Mouse (Mus musculus): ENCODE measurements around the gene Mapk12. TPM values are rescaled to one million over a fixed set of nuclear protein-coding genes. Genes with fewer than 3 reads are reported as not detected.

Gene Mapk12
- polyA plus RNA-seq, 2 experiments = 1.1 to 1.8 TPM

- ATAC-seq (ENCODE audit: insufficient read depth) = no peak
- Histone ChIP-seq H3K4me3 (ENCODE audit: insufficient read depth in 1 of 2, low read depth in 2 of 2, low read length in 2 of 2) (no peak overlapping the region), H3K27me3 (ENCODE audit: control insufficient read depth, insufficient read depth, low read length) (no peaks in the 10 kb centered on the region), H3K9me3 (ENCODE audit: control insufficient read depth, low read length) (no peaks in the 10 kb centered on the region), H3K4me2 (ENCODE audit: low read depth) (no peak overlapping the region), H3K36me3 (replicated peaks; ENCODE audit: control insufficient read depth, insufficient read depth, low read depth) (peaks cover 56% of the 10 kb centered on the region), H3K9ac (replicated peaks) (no peak overlapping the region), H3K27ac (no peak overlapping the region), H3K4me1 (replicated peaks; ENCODE audit: control insufficient read depth in 2 of 2, insufficient read depth in 2 of 2, low read length in 1 of 2) (no peaks in the 10 kb centered on the region)
- no peak for TF ChIP-seq EP300 (IDR thresholded peaks at IDR 0.05; ENCODE audit: low read depth)
- TF ChIP-seq CTCF (IDR thresholded peaks at IDR 0.05; ENCODE audit: low read depth) = no peak
- 83% methylated on average over 7 of the region's 7 CpGs for WGBS (ENCODE audit: insufficient replicate concordance)
- DNase-seq (ENCODE audit: low read depth in 3 of 3, low spot score in 3 of 3) = no peak
Measured at GRCm38 (mm10) chr15:89098616-89099015, 41.9 kb downstream of the Mapk12 start.

- no peak overlapping the region for H3K27ac ChIP-seq
- H3K9ac ChIP-seq (replicated peaks) = no peak overlapping the region
- H3K9me3 ChIP-seq (ENCODE audit: control insufficient read depth, low read length) = no peaks in the 10 kb centered on the region
- 82% methylated on average over 5 of the region's 5 CpGs for WGBS (ENCODE audit: insufficient replicate concordance)
- ATAC-seq (ENCODE audit: insufficient read depth) (no peak), DNase-seq (ENCODE audit: low read depth in 3 of 3, low spot score in 3 of 3) (no peak)
- peaks cover 50% of the 10 kb centered on the region for H3K36me3 ChIP-seq (replicated peaks; ENCODE audit: control insufficient read depth, insufficient read depth, low read depth)
- H3K27me3 ChIP-seq (ENCODE audit: control insufficient read depth, insufficient read depth, low read length) = no peaks in the 10 kb centered on the region
- H3K4me1 ChIP-seq (replicated peaks; ENCODE audit: control insufficient read depth in 2 of 2, insufficient read depth in 2 of 2, low read length in 1 of 2) = no peaks in the 10 kb centered on the region
- TF ChIP-seq EP300 (IDR thresholded peaks at IDR 0.05; ENCODE audit: low read depth) (no peak), CTCF (IDR thresholded peaks at IDR 0.05; ENCODE audit: low read depth) (no peak)
- no peak overlapping the region for H3K4me3 ChIP-seq (ENCODE audit: insufficient read depth in 1 of 2, low read depth in 2 of 2, low read length in 2 of 2)
- no peak overlapping the region for H3K4me2 ChIP-seq (ENCODE audit: low read depth)
Measured at GRCm38 (mm10) chr15:89097450-89097849, 43.1 kb downstream of the Mapk12 start.

- peaks cover 5 to 8% of the 10 kb centered on the region in 2 experiments; a peak in 3 of 4 replicates for H3K4me1 ChIP-seq (replicated peaks; ENCODE audit: control insufficient read depth in 2 of 2, insufficient read depth in 2 of 2, low read length in 1 of 2)
- H3K4me3 ChIP-seq (ENCODE audit: insufficient read depth in 1 of 2, low read depth in 2 of 2, low read length in 2 of 2) = no peak overlapping the region
- no peak overlapping the region for H3K27ac ChIP-seq
- ATAC-seq (ENCODE audit: insufficient read depth) (no peak), DNase-seq (ENCODE audit: low read depth in 3 of 3, low spot score in 3 of 3) (no peak)
- peaks cover 15% of the 10 kb centered on the region for H3K36me3 ChIP-seq (replicated peaks; ENCODE audit: control insufficient read depth, insufficient read depth, low read depth)
- TF ChIP-seq CTCF (IDR thresholded peaks at IDR 0.05; ENCODE audit: low read depth) = no peak
- no peak for TF ChIP-seq EP300 (IDR thresholded peaks at IDR 0.05; ENCODE audit: low read depth)
- no peaks in the 10 kb centered on the region for H3K27me3 ChIP-seq (ENCODE audit: control insufficient read depth, insufficient read depth, low read length)
- H3K4me2 ChIP-seq (ENCODE audit: low read depth) = no peak overlapping the region
- no peaks in the 10 kb centered on the region for H3K9me3 ChIP-seq (ENCODE audit: control insufficient read depth, low read length)
- no peak overlapping the region for H3K9ac ChIP-seq (replicated peaks)
- 69% methylated on average over 5 of the region's 5 CpGs for WGBS (ENCODE audit: insufficient replicate concordance)
Measured at GRCm38 (mm10) chr15:89092181-89092580, 48.3 kb downstream of the Mapk12 start.

GRCm38 (mm10) chr15:89090662-89091061, 49.8 kb downstream of the Mapk12 start:
- TF ChIP-seq EP300 (IDR thresholded peaks at IDR 0.05; ENCODE audit: low read depth) (no peak), CTCF (IDR thresholded peaks at IDR 0.05; ENCODE audit: low read depth) (no peak)
- Histone ChIP-seq H3K9me3 (ENCODE audit: control insufficient read depth, low read length) (no peaks in the 10 kb centered on the region), H3K27ac (no peak overlapping the region), H3K4me1 (replicated peaks; ENCODE audit: control insufficient read depth in 2 of 2, insufficient read depth in 2 of 2, low read length in 1 of 2) (peaks cover 5 to 8% of the 10 kb centered on the region in 2 experiments; a peak in 3 of 4 replicates), H3K27me3 (ENCODE audit: control insufficient read depth, insufficient read depth, low read length) (no peaks in the 10 kb centered on the region), H3K4me2 (ENCODE audit: low read depth) (no peak overlapping the region), H3K4me3 (ENCODE audit: insufficient read depth in 1 of 2, low read depth in 2 of 2, low read length in 2 of 2) (no peak overlapping the region), H3K9ac (replicated peaks) (no peak overlapping the region), H3K36me3 (replicated peaks; ENCODE audit: control insufficient read depth, insufficient read depth, low read depth) (peaks cover 11% of the 10 kb centered on the region)
- WGBS (ENCODE audit: insufficient replicate concordance) = 81% methylated on average over 4 of the region's 4 CpGs
- ATAC-seq (ENCODE audit: insufficient read depth) (no peak), DNase-seq (ENCODE audit: low read depth in 3 of 3, low spot score in 3 of 3) (no peak)

GRCm38 (mm10) chr15:89089248-89090051, 51.1 kb downstream of the Mapk12 start:
- peak overlapping the region; percentile 79 for H3K4me2 ChIP-seq (ENCODE audit: low read depth)
- 2% methylated on average over 68 of the region's 68 CpGs for WGBS (ENCODE audit: insufficient replicate concordance)
- H3K9me3 ChIP-seq (ENCODE audit: control insufficient read depth, low read length) = no peaks in the 10 kb centered on the region
- H3K4me1 ChIP-seq (replicated peaks; ENCODE audit: control insufficient read depth in 2 of 2, insufficient read depth in 2 of 2, low read length in 1 of 2) = peaks cover 5 to 8% of the 10 kb centered on the region in 2 experiments; a peak in 3 of 4 replicates
- TF ChIP-seq CTCF (IDR thresholded peaks at IDR 0.05; ENCODE audit: low read depth) (no peak), EP300 (IDR thresholded peaks at IDR 0.05; ENCODE audit: low read depth) (no peak)
- H3K27me3 ChIP-seq (ENCODE audit: control insufficient read depth, insufficient read depth, low read length) = no peaks in the 10 kb centered on the region
- H3K27ac ChIP-seq = peak overlapping the region; percentile 10; the same call in 1 of the 2 replicates
- H3K9ac ChIP-seq (replicated peaks) = peak overlapping the region; percentile 89
- peak overlapping the region; percentile 75 to 91 for H3K4me3 ChIP-seq (ENCODE audit: insufficient read depth in 1 of 2, low read depth in 2 of 2, low read length in 2 of 2)
- peaks cover 4% of the 10 kb centered on the region; the same call in 1 of the 2 replicates for H3K36me3 ChIP-seq (replicated peaks; ENCODE audit: control insufficient read depth, insufficient read depth, low read depth)
- ATAC-seq (ENCODE audit: insufficient read depth) (peak; percentile 70), DNase-seq (ENCODE audit: low read depth in 3 of 3, low spot score in 3 of 3) (no peak)

Measured in liver, embryonic 14.5 days (tissue).